Mouse (Mus musculus): Measurements from ENCODE around the gene Chuk.

GRCm38 (mm10) chr19:44135072-44135959 is 28.0 kb upstream of the Chuk start, which contains the start of gene Cwf19l1:
- no peak; the same call in 1 of the 2 replicates for TF ChIP-seq EP300 (IDR thresholded peaks at IDR 0.05; ENCODE audit: low read depth)
- TF ChIP-seq CTCF (IDR thresholded peaks at IDR 0.05; ENCODE audit: low read depth) = no peak
